Mouse (Mus musculus): ENCODE data around the gene Clec5a.

- no peak for TF ChIP-seq CTCF (IDR thresholded peaks at IDR 0.05; ENCODE audit: borderline replicate concordance, insufficient read depth, low read depth, low read length)
- TF ChIP-seq POLR2A (IDR thresholded peaks at IDR 0.05; ENCODE audit: borderline replicate concordance, insufficient read depth, low read length), result no peak
Measured at GRCm38 (mm10) chr6:40634640-40635071, 49.0 kb upstream of the Clec5a start.

All from cerebellum, adult 2 months (tissue).